Mouse (Mus musculus) neutrophil, adult 5-6 weeks (primary cell): ENCODE measurements at regions not wholly inside any gene's neighbourhood (a gene's known extent, or its start where the extent isn't known, plus 50 kb on each side); places are given as distances from the start of the nearest gene placed in this dataset.

ENCODE experiments used
- ATAC-seq: fragments of 151-379, 151-347 bp; 2 replicates; pipeline ENCODE4 v1.8.0; 2017; ENCODE audit warnings: mild to moderate bottlenecking, moderate TSS enrichment; ENCODE audit not compliant: insufficient number of reproducible peaks, poor library complexity, low FRiP score, severe bottlenecking; ENCODE audit errors: extremely low read depth

DNA sequence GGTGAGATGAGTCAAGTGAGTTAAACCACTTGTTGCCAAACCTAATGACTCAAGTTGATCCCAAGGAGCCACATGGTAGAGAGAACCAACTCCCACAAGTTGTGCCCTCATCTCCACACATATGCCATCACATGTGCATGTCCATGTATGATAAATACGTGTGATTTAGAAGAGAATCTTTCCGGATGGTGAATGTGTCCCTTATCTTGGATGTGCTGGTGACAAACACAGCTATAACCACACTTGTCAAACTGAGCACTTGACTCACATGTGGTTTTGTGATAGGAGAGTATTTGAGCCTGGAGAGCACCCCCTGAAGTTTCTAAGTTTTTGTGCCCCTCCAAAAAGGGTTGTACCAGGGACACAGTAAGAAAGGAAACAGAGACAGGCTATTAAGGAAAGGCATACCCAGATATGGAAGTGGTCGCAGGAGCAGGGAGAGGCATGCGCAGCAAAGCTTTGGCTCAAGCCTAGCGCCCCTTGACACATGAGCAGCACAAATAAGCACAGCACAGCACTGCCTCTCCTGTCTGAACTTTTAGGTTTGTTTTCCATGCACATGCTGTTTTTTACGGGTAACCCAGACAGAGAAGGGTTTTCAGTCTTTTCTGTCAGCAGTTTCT is 558.4 kb upstream of the Nrp1 start:
- ATAC-seq: no peak

DNA sequence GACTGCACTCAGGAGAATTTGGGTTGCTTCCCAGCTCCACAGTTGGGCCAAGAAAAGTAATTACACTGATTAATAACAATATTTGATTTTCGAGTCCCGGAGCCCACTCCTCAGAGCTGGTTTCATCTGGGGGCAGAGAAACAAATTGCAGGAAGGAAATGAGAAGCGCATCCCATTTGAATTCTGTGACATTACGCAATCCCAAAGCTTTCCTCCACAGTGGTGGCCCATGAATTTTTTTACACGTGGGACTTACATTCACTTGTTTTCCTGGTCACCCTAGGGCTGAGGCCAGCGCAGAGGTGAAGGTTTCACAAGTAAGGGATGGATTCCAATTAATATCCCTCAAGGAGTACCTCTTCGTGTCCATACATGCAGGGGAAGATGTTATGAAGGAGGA is 556.3 kb upstream of the Nrp1 start:
- no peak for ATAC-seq

DNA sequence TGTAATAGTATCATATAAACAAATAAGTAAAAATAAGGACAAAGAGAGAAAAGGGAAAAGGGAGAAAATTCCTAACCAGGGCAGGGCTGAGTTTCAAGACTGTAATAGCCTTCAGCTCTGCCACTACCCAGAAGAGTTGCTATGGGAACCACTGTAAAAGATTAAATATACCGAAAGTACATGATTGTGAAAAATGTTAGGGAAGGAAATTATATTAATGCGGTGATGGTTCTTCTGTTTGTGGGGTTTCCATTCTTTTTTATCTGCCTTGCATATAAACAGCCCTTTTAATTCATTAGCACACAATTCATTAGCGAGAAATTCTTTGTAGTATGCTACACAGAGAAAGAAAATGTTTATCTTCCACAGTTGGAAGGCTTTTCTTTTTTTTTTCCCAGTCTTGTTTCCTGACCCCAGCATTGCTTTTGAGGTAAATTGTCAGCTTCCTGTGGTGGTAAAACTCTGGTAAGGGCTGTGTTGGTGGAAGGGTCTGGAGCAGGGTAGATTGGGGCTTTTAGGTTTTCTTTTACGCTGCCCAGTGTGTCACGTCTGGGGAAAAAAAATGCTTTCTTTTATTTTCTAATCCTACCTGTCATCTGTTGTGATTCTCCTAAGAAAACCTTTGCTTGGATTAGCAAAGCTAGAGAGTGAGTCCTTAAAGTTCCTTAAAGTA is 555.6 kb upstream of the Nrp1 start:
- no peak for ATAC-seq

DNA sequence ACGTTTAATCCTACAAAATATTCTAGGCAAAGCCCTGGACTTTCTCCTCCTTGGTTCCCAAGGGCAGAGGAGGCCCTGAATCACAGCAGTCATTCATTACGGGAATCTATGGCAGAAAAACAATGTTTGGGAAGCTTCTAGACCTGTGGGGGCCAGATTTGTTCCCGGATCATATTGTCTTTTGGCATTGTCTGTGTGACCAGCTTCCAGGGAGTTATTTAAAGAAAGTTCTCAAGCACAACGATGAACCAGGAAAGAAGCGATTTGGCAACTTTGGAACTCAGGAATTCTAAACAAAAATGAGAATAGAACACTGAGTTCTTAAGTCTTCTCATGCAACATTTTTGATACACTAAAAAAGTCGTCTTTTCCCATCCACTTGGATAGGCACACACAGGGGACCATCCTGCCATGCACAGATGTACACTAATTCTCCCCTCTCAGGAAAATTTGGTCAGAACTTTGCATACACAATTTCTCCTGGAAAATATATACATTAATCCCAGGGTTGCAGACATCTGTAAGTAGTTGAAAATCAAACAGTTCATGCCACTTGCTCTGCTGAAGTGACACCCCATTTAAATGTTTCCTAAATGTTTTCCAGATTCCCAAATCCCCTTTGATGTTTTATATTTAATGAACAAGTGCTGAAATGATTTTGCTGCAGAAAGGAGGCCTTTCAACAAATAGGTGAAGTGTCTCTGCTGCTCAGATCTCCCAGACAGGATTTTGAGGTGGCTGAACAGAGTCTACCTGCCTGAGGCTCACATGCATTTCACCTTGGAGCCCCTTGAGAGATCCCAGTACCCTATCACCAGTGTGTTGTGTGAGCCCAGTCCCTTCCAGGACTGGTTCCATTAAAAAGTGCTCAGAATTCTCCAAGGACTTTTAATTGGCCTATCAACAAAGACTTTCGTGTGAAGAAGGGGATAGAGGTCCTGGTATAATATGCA is 548.9 kb upstream of the Nrp1 start:
- no peak for ATAC-seq

DNA sequence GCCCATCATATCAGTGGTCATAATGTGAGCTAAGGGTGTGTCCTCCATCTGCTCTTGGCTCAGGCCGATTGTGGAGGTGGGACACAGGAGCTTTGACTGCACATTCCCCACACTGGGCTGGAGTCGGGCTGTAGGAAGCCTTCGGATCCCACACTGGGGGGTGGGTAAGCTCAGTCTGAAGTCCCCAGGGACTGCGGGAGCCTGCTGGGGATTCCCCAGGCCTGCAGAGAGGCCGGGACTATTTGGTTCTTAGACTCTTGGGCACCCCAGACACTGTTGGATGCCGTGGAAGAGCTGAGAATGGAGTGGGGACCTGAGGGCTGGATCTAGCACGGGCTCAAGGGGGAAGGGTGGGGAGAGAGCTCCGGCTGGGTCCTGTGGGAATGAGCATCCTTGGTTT is 547.1 kb upstream of the Nrp1 start:
- ATAC-seq: no peak

DNA sequence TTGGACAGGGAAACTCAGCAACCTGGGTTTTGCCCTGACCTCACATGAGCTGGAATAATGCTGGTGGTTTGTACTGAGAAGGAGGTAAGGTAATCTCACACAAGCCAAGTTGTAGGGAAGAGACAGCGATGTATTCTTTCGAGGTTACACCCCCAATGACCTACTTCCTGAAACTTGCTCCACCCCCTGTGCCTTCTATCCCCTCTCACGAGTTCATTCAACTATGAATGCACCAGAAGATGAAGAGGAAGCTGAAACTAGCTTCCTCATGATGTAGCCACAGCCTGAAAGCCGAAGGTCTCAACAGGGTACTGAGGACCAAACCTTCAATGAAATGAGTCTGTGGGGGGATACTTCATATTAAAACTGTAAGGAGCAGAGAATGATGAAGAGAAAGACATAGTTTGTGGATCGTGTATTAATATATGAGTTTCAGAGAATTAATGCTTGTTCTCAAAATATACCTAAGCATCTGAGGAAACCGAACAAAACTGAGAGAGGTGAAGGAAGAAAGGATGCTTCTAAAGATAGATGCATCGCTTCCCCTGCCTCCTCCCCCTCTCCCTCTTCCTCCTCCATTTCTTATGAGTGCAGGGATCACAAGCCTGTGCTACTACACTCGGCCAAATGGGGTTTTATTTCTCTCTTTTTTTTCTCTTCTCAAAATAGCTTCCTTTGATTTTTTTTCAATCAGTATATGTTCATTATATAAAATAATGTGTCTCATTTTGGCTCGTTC is 543.5 kb upstream of the Nrp1 start:
- peak; percentile 95 for ATAC-seq

DNA sequence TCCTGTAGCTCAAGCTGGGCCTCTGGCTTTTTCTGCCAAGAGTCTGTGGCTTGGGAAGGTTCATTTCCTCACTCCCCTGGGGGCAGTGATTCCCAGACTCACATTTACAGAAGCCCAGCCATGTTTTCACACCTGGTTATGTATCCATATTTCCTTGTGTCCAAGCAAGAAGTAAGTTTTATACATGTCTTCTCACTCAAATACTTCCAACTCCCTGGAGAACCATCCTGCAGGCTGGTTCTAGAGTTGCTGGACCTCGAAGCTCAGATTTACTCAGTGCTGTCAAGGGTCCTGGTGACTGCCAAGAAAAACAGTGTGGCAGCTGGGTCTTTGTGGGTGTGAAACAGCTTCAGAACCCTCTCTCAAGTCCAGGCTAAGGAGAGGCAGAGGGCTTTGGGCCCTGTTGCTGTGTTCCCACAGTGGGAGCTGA is 537.6 kb upstream of the Nrp1 start:
- no peak for ATAC-seq

DNA sequence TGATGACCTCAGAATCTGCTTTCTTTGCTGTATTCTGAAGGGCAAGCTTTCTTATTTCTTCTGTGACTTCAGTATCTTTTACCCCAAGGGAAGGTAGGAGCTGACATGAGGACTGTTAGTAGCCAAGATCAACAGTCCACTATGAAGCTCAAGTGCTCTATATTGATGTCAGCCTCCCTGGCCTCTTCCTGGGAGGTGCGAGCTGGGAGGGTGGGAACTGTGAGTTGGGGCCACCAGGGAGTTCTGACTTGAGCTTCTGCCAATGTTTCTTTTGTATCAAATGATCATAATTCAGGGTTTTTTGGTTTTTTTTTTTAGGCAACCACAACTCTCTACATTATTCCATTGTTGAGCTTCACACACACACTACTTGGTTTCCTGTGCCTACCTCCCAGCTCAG is 536.8 kb upstream of the Nrp1 start:
- ATAC-seq: no peak

DNA sequence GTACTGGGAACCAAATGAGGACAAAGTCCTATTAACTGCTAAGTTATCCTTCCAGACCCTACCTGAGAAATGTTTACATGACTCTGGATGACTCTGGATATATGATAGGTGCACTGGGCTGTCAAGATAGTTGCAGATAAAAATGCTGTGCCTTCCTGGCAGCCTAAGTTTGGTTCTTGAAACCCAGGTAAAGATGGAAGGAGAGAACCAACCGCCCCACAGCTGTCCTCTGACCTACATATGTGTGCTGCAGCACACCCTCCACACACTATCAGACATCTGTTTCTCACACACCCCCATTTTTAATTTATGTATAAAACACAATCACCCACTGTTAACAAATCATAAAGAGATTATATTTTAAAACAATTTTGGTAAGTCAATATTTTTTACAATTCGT is 533.4 kb upstream of the Nrp1 start:
- no peak for ATAC-seq

DNA sequence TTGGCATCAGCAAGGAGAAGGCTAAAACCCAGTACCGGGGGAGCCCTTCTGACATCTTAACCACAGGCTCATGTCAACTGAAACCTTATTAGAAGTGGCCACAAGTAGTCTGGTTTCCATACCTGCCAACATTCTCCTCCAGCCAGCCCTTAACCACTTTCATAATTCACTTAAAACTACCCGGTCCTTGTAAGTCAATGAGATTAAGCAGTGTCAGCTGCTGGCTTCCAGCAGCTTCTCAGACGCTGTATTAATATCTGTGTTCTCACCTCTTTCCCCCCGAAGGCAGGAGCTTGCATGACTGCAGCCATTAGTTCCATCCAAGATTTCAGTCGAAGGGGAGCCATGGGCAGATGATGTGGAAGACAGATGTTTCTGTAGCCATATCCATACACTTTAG is 530.6 kb upstream of the Nrp1 start:
- no peak for ATAC-seq

DNA sequence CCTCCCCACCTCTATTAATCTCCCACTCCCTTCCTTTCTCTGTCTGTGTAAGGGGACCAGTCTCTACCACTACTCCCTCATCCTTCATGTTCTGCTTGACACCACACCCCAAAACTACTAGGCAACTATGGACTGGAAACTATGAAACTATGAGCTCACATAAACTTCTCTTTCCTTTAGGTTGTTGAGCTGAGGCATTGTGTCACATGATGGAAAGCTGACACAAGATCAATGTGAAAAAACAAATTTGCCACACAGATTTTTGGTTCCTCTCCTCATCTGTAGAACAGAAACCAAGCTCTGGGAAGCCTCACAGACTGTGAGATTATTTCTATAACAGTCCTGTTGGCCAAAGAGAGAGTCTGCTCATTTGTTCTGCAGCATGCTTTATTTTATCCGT is 528.7 kb upstream of the Nrp1 start:
- ATAC-seq: no peak

DNA sequence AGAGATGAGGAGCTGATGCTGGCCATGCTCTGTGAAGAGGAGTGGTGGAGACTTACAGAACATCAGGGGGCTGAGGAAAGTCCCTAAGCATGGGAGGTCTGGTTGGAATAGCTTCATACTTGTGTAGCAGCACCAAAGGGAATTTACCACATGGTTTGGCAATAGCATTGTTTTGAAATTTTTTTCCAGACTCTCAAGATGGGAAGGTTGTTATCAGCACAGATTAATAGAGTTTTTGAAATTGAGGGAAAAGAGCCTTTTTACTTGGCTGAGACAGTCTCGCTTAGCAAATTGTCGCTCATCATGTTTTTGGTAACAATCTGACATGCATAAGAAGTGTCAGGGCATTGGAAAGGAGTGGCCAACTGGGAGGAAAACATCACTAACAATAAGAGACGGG is 524.4 kb upstream of the Nrp1 start:
- no peak for ATAC-seq

DNA sequence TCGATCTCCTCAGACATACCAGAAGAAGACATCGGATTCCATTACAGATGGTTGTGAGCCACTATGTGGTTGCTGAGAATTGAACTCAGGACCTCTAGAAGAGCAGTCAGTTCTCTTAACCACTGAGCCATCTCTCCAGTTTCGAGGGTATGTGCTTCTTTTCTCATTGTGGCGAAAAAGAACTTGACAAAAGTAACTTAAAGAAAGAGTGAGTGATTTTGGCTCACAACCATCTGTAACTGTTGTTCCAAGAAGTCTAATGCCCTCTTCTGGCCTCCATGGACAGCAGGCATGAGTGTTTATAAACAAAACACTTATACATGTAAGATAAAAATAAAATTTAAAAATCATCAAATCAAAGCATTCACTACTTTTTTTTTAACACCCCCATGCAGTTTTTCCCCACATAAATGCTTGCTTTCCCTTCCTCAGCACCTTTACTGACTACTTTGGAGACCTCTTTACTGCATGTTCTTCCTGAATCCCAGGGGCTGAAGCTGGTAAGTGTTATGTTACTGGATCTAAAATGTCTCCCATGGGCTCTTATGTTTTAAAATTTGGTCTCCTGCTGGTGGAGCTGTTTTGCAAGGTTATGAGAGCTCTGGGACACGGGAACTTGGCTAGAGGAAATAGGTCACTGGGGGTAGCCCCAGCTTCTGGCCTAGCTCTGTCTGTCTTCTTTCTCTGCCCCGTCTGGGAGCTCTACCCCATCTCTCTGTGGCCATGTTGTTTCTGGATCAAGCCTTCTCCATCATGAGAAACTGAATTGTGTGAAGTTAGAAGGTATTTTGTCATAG is 521.8 kb upstream of the Nrp1 start:
- ATAC-seq: no peak

DNA sequence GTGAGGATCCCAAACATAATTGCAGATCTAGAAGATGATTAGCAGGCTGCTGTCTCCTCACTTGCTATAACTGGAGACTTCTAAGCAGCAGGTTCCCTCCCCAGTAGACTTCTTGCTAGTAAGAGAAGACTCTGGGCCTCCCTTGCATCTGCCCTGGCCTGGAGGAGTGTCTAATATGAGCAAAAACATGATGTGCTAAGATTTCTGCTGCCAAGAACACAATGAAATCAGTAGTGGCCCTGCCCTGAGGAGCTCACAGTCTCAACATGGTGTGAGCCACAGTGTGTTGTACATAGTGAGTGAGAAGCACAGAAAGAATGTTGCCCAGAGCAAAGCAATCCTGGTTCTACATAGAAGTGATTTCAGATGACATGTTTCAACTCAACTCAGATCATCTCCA is 520.1 kb upstream of the Nrp1 start:
- ATAC-seq: no peak

DNA sequence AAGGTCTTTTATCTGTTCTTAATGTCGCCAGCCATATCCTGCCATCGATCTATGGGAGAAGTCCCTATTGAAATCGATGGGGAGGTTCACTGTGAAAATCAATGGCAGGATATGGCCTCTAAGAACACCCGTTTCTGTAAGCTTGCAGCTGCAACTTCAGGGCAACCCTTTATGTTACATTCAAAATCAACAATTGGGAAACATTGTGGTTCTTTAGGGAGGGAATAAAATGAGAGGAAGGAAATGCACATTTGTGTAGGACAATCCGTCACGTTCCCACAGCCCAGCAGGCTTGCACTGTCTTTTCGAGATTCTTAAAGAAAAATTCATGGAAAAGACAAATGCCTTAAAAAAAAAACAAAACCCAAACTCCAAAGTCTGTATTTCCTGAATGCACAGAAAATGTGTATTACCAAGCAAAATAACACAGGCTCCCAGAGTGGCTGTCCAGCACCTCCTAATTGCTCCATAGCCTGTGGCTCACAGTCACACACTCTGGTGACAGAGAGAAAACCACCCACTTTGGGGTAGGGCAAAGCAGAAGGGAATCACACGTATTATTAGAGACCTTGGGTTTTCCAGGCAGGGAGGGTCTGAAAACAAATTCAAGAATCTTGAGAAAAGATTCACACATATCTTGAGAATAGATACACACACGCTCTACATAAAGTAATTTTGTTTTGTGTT is 510.9 kb upstream of the Nrp1 start:
- ATAC-seq: no peak

DNA sequence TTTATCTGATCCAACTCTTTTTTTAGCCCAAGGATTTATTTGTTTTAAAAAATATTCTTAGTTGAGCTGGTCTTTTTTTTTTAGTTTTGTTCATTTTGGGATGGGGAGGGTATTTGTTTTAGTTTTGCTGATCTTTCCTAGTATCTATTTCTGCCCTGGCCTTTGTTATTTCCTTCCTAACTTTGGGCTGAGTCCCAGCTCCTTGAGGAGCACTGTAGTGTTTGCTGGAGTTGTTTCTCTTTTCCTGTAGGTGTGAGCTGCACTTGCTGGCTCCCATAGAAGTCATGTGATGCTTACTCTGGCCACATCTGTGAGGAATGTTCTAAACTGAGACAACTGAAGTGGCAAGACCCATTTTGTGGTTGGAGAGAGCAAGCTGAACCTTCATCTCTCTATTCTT is 508.5 kb upstream of the Nrp1 start:
- no peak for ATAC-seq

DNA sequence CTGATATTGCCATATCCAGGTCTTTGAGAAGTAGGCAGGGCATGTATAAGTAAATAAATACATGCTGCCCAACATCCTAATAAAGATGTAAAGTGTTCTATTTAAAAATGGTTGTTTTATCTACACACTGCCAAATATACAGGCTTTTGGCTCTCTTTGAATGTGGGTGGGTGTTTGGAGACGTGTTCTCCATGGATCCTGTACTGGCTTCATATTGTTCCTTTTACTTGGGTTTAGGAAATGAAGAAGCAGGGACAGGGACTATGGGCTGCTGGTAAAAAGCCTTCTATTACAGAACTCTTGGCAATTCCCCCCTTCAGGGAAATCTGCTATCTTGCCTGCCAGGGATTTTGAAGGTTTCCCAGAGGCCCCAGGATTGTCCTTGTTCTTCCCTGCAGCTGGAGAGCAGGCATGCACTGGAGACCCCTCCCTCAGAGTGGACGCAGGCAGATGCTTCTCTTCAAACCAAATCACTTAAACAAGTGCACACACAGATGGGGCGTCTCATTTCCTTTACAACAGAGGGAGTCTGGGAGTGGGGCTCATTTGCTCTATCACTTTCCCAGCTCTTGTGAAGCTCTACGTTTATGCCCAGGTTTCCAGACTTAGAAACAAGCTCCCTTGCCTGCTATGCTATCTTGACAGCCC is 502.6 kb upstream of the Nrp1 start:
- no peak for ATAC-seq
